29 mouse cellular contexts compared by ENCODE assay signal in genomic region chr3:66373807-66374575, GRCm38 (mm10).
DNase-seq lines count a peak whose midpoint lies in the region; ATAC-seq and TF ChIP-seq lines count a peak whose summit lies in the region.
"Had no signal": no experiment of that assay in that cellular context is flagged by ENCODE, and none has a peak within 500 bp of the region (broad histone marks: within the 10 kb centered on the region; RNA-seq: fewer than 3 reads in every experiment).

No protein-coding gene starts in this region.

- H3K27ac ChIP-seq in embryonic facial prominence, embryonic 13.5 days: peak overlapping the region; percentile 29; the same call in 1 of the 2 replicates
- 0 out of 2 replicates have a peak overlapping the region, but pooled peaks have one; percentile 39 for H3K27ac ChIP-seq in limb, embryonic 14.5 days (replicated peaks; ENCODE audit: low read depth, low read length)
- no peak overlapping the region for H3K27ac ChIP-seq in stomach, postnatal 0 days (replicated peaks)
- H3K27ac ChIP-seq in liver, embryonic 12.5 days: no peak overlapping the region
- H3K27ac ChIP-seq: forebrain, embryonic 12.5 days; hindbrain, embryonic 12.5 days; hindbrain, postnatal 0 days; left cerebral cortex, adult 2 months; liver, embryonic 13.5 days had no signal

- no peaks in the 10 kb centered on the region for H3K9me3 ChIP-seq in embryonic facial prominence, embryonic 13.5 days
- no peaks in the 10 kb centered on the region for H3K9me3 ChIP-seq in limb, embryonic 14.5 days (ENCODE audit: control insufficient read depth, low read length)
- H3K9me3 ChIP-seq in stomach, postnatal 0 days (ENCODE audit: control insufficient read depth, low read length): no peaks in the 10 kb centered on the region
- H3K9me3 ChIP-seq in liver, embryonic 12.5 days (replicated peaks): no peaks in the 10 kb centered on the region
- H3K9me3 ChIP-seq: forebrain, embryonic 12.5 days; hindbrain, embryonic 12.5 days; liver, embryonic 13.5 days had no signal

- H3K4me3 ChIP-seq in embryonic facial prominence, embryonic 13.5 days: no peak overlapping the region
- H3K4me3 ChIP-seq in limb, embryonic 14.5 days (replicated peaks; ENCODE audit: low read length): no peak overlapping the region
- no peak overlapping the region for H3K4me3 ChIP-seq in stomach, postnatal 0 days (ENCODE audit: low read depth, low read length)
- H3K4me3 ChIP-seq in liver, embryonic 12.5 days: no peak overlapping the region
- H3K4me3 ChIP-seq: erythroblast, embryonic 14.5 days; forebrain, embryonic 12.5 days; hindbrain, embryonic 12.5 days; left cerebral cortex, adult 2 months; liver, embryonic 13.5 days had no signal

- H3K4me2 ChIP-seq in embryonic facial prominence, embryonic 13.5 days: no peak overlapping the region
- no peak overlapping the region for H3K4me2 ChIP-seq in limb, embryonic 14.5 days (replicated peaks; ENCODE audit: low read depth, low read length, severe bottlenecking)
- H3K4me2 ChIP-seq in stomach, postnatal 0 days (replicated peaks; ENCODE audit: low read depth): no peak overlapping the region
- no peak overlapping the region for H3K4me2 ChIP-seq in liver, embryonic 12.5 days
- H3K4me2 ChIP-seq: forebrain, embryonic 12.5 days; heart, embryonic 11.5 days; hindbrain, embryonic 12.5 days; liver, embryonic 13.5 days had no signal

- no peaks in the 10 kb centered on the region for H3K36me3 ChIP-seq in embryonic facial prominence, embryonic 13.5 days
- no peaks in the 10 kb centered on the region for H3K36me3 ChIP-seq in limb, embryonic 14.5 days (ENCODE audit: control insufficient read depth, insufficient read depth, low read length)
- H3K36me3 ChIP-seq in stomach, postnatal 0 days (ENCODE audit: control insufficient read depth, insufficient read depth, low read length): no peaks in the 10 kb centered on the region
- H3K36me3 ChIP-seq in liver, embryonic 12.5 days: no peaks in the 10 kb centered on the region
- H3K36me3 ChIP-seq: forebrain, embryonic 12.5 days; hindbrain, embryonic 12.5 days; liver, embryonic 13.5 days had no signal

- 36% methylated on average over 8 of the region's 8 CpGs for WGBS in embryonic facial prominence, embryonic 13.5 days
- WGBS in limb, embryonic 14.5 days: 25% methylated on average over 8 of the region's 8 CpGs
- WGBS in stomach, postnatal 0 days: 71% methylated on average over 8 of the region's 8 CpGs
- WGBS in liver, embryonic 12.5 days (ENCODE audit: insufficient replicate concordance): 59% methylated on average over 8 of the region's 8 CpGs

- ATAC-seq in embryonic facial prominence, embryonic 13.5 days (ENCODE audit: insufficient number of reproducible peaks, insufficient read depth, low FRiP score, low TSS enrichment, low read depth): no peak
- no peak for ATAC-seq in limb, embryonic 14.5 days (ENCODE audit: low FRiP score, low read depth)
- ATAC-seq in erythroblast, adult 5-6 weeks (replicated peaks; ENCODE audit: low FRiP score, poor library complexity, severe bottlenecking): no peak
- no peak for ATAC-seq in stomach, postnatal 0 days (ENCODE audit: low FRiP score, low TSS enrichment)
- no peak for ATAC-seq in liver, embryonic 12.5 days
- ATAC-seq: CD4-positive, CD25-positive, alpha-beta regulatory T cell, adult 4 months; hindbrain, postnatal 0 days; intestine, embryonic 16.5 days had no signal

- peaks cover 17% of the 10 kb centered on the region for H3K4me1 ChIP-seq in embryonic facial prominence, embryonic 13.5 days
- H3K4me1 ChIP-seq in limb, embryonic 14.5 days (ENCODE audit: control insufficient read depth, insufficient read depth, low read length): 0 out of 2 replicates have a peak, but pooled peaks cover 6% of the 10 kb centered on the region
- H3K4me1 ChIP-seq in stomach, postnatal 0 days (replicated peaks; ENCODE audit: control insufficient read depth, insufficient read depth): no peaks in the 10 kb centered on the region
- H3K4me1 ChIP-seq in liver, embryonic 12.5 days: no peaks in the 10 kb centered on the region
- H3K4me1 ChIP-seq: forebrain, embryonic 12.5 days; hindbrain, embryonic 12.5 days; liver, embryonic 13.5 days had no signal

- TF ChIP-seq POLR2A in limb, embryonic 14.5 days (IDR thresholded peaks at IDR 0.05; ENCODE audit: borderline replicate concordance, extremely low read depth, insufficient read depth, insufficient read length): no peak

- H3K9ac ChIP-seq in embryonic facial prominence, embryonic 13.5 days: no peak overlapping the region
- no peak overlapping the region for H3K9ac ChIP-seq in limb, embryonic 14.5 days (ENCODE audit: low read depth, low read length, severe bottlenecking)
- no peak overlapping the region for H3K9ac ChIP-seq in stomach, postnatal 0 days (ENCODE audit: low read length)
- H3K9ac ChIP-seq in liver, embryonic 12.5 days: no peak overlapping the region
- H3K9ac ChIP-seq: forebrain, embryonic 12.5 days; hindbrain, embryonic 12.5 days; liver, embryonic 13.5 days had no signal

- H3K27me3 ChIP-seq in embryonic facial prominence, embryonic 13.5 days: 0 out of 2 replicates have a peak, but pooled peaks cover 4% of the 10 kb centered on the region
- no peaks in the 10 kb centered on the region for H3K27me3 ChIP-seq in limb, embryonic 14.5 days (ENCODE audit: control insufficient read depth, insufficient read depth, low read length)
- H3K27me3 ChIP-seq in stomach, postnatal 0 days (ENCODE audit: control insufficient read depth, insufficient read depth, low read length): no peaks in the 10 kb centered on the region
- H3K27me3 ChIP-seq in liver, embryonic 12.5 days (replicated peaks): no peaks in the 10 kb centered on the region
- H3K27me3 ChIP-seq: forebrain, embryonic 12.5 days; hindbrain, embryonic 12.5 days; liver, embryonic 13.5 days had no signal

- TF ChIP-seq CTCF in stomach, postnatal 0 days (IDR thresholded peaks at IDR 0.05; ENCODE audit: low read depth): no peak

- no peak for TF ChIP-seq EP300 in stomach, postnatal 0 days (optimal IDR thresholded peaks at IDR 0.05)

- peak; percentile 28 for DNase-seq in embryo, embryonic 11 days
- DNase-seq in embryo, embryonic 9.5 days (ENCODE audit: extremely low spot score): no peak
- DNase-seq in hindlimb bud, embryonic 11.5 days (ENCODE audit: extremely low spot score, low read depth, low spot score): peak; percentile 57
- no peak for DNase-seq in limb, embryonic 14.5 days (ENCODE audit: low spot score)
- DNase-seq in stomach, postnatal 0 days (ENCODE audit: low spot score): no peak
- DNase-seq: adrenal gland, adult 8-10 months; cerebellum, adult 9-11 months; gastrocnemius, postnatal 25 days; heart, adult 11 months; heart, postnatal 36 days; kidney, adult 9 months; kidney, postnatal 14 days; left cerebral cortex, postnatal 4 days; liver, embryonic 13.5 days; lung, adult 18-20 months; lung, postnatal 14 days; midbrain, embryonic 14.5 days; thymus, postnatal 4 days had no signal

Comparison
In these comparisons a context has a peak if more than half of its experiments do, and no peak if none do; other contexts are left out.
1. DNase-seq: peak in embryo, embryonic 11 days (single experiment) and hindlimb bud, embryonic 11.5 days (single experiment); none in embryo, embryonic 9.5 days (single experiment), limb, embryonic 14.5 days (single experiment) and stomach, postnatal 0 days (single experiment).
2. H3K27ac ChIP-seq: peak in embryonic facial prominence, embryonic 13.5 days (single experiment) and limb, embryonic 14.5 days (single experiment); none in stomach, postnatal 0 days (single experiment) and liver, embryonic 12.5 days (single experiment).